Mouse (Mus musculus) adrenal gland, postnatal 4 days (tissue): ENCODE measurements around the gene Thbs1. TPM values are rescaled to one million over a fixed set of nuclear protein-coding genes. Genes with fewer than 3 reads are reported as not detected.

ENCODE experiments used
- DNase-seq, 2 experiments: peaks; one replicate each; pipeline ENCODE4 v3.0.0; 2021 to 2022; ENCODE audit warnings: low spot score in 2 of 2, mixed read lengths in 2 of 2
- long read RNA-seq, 2 experiments: library from polyadenylated mRNA; stranded (forward); transcript quantifications; one replicate each; pipeline ENCODE4 v2.0.0; 2021
- total RNA-seq, 2 experiments: library from RNA; stranded (reverse); gene quantifications; 2 replicates each; pipeline ENCODE4 v1.2.3; 2021

Thbs1 gene
- 10 to 100 TPM; 27.0 to 31.6 TPM for total RNA-seq
- long read RNA-seq, experiment 1, full-length matches to known transcripts = 1 of 4 reads
- long read RNA-seq, experiment 1, partial matches to known transcripts = 2 of 4 reads
- long read RNA-seq, experiment 1, other reads (novel, unspliced or antisense) = 1 of 4 reads
- long read RNA-seq, experiment 2, full-length matches to known transcripts = 2 of 6 reads
- long read RNA-seq, experiment 2, partial matches to known transcripts = 2 of 6 reads
- long read RNA-seq, experiment 2, other reads (novel, unspliced or antisense) = 2 of 6 reads

DNA sequence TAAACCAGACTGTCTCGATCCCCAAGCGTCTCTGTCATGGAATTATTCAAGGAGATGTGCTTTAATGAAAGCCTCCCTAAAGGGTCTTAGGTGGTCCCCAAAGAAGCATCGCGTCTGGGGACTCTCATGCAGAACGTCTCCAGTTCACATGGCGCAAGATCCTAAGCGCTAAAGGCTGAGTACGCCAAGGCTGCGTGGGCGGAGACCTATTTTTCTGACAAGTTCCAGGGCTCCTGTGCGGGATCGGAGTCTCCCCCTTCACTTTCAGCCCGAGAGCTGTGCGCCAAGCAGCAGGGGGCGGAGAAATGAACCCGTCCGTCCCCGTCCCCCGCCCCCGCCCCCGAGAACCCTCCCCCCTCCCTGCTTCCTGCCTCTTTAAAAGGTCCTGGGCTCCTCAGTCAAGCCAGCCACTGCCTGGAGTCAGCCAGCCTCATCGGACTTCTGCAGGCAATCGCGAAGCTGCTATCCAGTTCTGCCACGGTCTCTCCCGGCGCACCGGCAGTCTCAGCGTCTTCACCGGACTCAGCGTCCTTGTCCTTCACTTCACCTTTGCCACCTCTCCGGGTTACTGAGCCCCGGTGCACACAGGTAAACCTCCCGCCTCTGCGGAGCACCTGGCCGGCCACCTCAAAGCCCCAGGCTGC, at the start of gene Thbs1:
Thbs1 (plus strand) TSS at position 389 of the 644 bp plus-strand sequence.
- peak in 1 of 2 experiments; percentile 43 for DNase-seq

DNA sequence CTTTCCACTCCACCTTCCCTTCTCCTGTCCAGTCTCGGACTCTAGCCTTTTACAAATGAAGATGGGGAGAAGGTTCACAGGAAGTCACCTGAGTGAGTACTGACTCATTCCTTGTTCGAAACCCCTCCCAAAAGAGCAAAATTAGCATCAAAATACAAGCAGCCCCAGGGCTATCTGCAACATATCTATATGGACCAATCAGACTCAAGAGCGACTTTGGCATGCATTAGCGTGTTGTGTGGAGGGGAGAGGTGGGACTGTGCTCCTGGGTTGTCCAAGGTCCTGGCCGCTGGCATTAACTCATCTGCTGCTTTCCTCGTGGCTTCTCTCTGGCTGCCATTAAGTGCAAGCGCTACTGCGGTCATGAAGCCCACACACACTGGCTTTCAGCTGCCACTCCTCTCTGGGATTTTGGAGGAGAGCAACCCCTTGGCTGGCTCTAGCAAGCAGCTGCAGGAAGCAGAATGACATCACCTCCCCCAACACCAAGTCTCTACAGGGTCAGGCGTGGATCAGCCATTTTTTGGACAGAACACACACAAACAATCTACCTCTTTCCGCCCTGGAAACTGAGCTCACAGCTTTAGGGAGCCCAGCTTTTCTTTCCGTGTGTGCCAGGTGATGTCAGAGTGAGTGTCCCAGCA, 47.4 kb upstream of the Thbs1 start:
- no peak for DNase-seq

- DNase-seq = no peak
These were observed 45.5 kb upstream of the Thbs1 start for GRCm38 (mm10) chr2:118066065-118066770.

GRCm38 (mm10) chr2:118069975-118070374, 41.7 kb upstream of the Thbs1 start:
- DNase-seq = no peak

DNA sequence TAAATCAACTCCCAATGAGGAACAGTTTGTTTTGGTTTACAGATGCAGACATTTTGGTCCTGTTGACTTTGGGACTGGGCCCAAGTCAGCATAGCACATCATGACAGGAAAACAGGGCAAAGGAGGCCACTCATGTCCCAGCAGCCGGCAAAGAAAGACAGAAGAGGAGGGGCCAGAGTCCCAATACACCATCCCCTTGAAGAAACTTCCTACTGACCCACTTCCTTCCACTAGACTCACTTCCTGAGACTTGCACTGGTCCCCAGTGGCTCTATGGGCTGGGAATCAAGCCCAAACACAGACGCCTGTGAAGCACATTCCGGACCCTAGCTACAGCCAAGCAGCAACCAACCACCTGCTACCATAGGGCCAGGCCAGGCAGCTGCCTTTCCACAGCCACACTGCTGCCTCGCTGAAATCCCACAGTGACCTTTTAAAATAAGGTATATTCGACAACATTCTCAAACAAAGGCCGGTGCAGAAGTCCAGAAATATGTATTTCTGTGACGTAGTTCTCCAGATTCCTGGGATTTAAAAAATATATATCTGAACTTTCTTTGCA, 38.8 kb upstream of the Thbs1 start:
- no peak for DNase-seq

DNA sequence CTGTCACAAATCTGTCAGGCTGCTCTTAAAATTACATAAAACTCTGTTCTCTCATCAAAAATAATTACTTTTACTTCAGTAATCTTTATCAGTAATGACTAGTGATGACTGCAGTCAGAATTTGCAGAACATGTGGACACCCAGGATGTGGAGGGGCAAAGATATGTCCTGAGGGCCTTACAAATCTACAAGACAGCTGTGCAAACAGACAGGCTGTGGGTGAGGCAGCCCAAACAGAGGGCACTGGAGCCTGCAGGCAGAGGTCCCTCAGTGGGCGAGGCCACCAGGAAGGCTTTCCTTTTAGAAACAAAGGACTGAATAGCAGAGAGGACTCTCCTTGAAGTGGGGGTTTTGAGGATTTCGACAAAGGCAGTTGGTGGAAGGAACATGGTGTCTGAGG, 37.6 kb upstream of the Thbs1 start:
- no peak for DNase-seq

DNA sequence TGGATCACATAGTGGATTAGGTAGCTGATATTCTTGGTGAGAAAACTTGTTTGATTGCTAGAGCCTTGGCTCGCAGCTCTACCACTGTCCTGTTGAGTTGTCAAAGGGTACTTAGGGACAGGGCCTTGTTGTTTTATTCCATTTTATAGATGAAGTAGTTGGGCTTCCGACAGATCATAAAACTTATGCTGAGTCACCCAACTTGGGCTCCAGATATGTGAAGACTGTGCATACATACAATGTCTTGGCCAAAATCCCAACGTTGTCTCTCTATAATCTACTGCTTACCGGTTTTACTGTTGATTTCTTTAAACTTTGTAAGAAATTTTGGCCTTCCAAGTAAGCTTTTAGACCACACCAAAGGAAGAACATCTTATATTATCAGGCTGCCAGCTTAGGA, 36.5 kb upstream of the Thbs1 start:
- DNase-seq = no peak

DNA sequence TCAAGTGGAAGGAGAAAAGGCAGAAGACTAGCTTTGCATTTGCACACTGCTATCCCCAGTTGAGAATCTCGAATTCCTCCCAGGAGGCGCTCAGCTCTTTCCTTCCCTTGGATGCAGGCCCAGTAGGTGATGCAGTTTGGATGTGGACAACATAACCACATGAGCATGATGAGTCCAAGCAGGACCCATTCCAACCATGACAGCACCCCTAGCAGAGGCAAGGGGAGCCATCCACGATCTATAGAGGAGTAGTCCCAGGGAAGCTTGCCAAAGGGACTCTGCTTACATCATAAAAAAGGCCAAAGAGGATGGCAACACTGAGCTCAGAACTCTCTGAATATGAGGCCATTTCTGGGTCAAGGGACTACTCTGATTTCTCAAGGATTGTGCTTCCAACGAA, 32.5 kb upstream of the Thbs1 start:
- no peak for DNase-seq

GRCm38 (mm10) chr2:118081581-118081980, 30.1 kb upstream of the Thbs1 start:
- no peak for DNase-seq

- no peak for DNase-seq
These were observed 28.0 kb upstream of the Thbs1 start for GRCm38 (mm10) chr2:118083652-118084051.

DNA sequence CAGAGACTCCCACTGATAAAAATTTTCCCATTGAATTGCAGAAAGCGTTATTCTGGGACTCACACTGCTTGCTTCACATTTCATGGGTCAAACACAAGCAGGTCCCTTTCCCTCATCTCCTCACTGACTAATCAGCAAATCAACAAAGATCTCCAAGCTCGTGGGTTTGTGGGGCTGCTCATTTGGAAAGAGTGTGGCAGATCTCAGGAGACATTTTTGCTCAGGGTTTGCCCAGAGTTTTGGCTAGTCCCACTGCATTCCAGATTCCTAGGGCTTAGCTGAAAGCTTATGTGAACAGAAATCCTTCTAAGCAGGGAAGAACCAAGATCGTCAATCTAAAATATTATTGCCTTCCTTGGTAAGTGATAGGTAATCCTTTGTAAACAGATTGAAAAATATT, 27.0 kb upstream of the Thbs1 start:
- no peak for DNase-seq

DNA sequence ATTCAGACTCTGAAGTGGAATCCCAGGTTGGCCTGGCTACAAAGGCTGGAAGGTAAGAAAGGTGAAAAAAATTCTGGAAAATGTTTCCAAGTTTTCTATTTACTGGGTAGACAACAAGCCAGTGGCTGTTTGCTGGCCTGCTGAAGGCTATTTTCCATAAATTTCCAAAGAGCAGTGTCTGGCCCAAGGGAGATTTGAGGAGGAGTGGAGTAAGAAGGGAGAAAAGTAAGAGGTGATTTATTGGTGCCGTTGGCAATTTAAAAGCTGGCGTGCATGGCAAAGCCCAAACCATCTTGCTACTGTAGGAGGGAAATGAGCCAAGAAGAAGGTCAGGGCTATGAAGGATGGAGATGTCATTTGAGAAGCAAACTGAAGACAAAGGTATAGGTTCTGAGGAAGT, 26.0 kb upstream of the Thbs1 start:
- no peak for DNase-seq

DNA sequence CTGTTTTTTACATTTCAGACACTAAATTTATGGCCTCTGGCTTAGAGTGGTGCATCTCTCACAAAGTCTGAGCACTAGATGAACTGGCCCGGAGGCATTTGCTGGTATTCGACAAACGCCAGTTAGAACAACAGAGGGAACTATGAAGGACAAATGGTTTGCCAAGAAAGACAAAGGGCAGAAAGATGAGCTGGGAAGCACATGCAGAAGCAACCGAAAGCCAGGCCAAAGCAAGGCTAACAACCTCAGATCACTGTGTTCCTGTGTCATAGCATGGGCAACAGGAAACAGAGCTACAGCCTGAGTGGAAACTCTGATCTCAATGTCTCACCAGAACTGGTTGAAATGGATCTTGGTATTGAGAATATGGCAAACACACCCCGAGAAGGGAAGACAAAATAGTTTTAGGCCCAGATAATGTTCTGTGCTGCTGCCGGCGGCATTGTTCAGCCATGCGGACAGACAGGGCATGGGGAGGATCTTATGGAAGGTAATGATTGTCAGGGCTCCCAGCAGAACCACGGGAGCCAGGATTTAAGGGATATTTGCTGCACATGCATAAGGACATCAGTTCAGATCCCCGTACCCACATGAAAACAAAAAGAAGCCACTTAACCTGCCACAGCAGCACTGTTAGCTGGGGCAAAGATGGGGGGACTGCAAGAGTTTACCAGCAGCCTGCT, 24.5 kb upstream of the Thbs1 start:
- no peak for DNase-seq

DNA sequence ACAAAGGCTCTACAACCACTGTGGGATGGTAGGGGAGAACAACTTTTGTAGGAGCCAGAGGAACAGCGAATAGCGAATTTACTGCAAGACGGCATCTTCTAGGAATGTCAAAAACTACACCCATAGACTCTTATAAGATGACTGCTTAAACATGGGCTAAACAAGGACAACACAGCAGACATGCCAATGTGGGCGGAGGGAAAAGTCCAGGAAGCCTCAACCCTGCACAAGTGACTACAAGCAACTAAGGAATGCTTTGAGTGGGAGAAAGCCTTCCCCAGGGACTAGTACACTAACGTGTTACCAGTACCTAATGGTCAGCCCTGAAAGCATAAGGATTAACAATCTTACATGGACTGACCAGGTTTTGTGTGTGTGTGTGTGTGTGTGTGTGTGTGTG, 20.4 kb upstream of the Thbs1 start:
- DNase-seq = no peak

GRCm38 (mm10) chr2:118099104-118099503, 12.6 kb upstream of the Thbs1 start:
- DNase-seq = no peak

- no peak for DNase-seq
These were observed 9.5 kb upstream of the Thbs1 start for GRCm38 (mm10) chr2:118102169-118102568.

DNA sequence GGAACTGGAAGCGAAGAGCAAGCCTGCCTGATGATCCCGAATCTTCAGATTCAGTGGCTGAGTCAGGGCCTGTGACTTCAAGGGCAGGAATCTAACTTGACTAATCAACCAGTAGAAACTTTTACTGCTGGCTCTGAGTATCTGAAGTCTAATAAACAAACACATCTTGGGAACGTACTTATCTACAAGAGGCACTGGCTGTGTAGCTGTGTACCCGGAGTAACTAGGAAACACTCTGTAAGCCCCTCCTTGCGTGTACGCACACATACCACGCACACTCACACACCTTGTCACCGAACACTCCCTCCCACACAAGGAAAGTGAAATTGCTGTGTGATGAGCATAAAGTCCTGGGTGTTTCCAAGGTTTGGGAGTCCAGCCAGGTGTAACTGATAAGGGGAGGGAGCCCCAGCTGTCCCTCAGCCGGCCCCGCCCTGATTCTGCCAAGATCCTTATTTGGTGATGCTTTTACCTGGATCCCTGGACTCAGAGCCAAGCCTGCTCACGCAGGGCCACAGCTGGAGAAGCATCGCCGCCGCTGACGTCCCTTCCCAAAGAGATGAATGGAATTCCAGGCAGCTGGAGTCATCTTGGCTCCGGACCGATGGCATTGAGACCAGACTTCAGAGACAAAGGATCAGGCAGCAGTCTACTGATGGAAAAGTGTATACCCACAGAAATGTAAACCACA, 1.3 kb upstream of the Thbs1 start:
- DNase-seq = peak in 1 of 2 experiments; percentile 10

GRCm38 (mm10) chr2:118111116-118111487, 574 bp upstream of the Thbs1 start:
- peak; percentile 56 to 72 for DNase-seq

GRCm38 (mm10) chr2:118112438-118112837, 762 bp downstream of the Thbs1 start:
- no peak for DNase-seq

DNA sequence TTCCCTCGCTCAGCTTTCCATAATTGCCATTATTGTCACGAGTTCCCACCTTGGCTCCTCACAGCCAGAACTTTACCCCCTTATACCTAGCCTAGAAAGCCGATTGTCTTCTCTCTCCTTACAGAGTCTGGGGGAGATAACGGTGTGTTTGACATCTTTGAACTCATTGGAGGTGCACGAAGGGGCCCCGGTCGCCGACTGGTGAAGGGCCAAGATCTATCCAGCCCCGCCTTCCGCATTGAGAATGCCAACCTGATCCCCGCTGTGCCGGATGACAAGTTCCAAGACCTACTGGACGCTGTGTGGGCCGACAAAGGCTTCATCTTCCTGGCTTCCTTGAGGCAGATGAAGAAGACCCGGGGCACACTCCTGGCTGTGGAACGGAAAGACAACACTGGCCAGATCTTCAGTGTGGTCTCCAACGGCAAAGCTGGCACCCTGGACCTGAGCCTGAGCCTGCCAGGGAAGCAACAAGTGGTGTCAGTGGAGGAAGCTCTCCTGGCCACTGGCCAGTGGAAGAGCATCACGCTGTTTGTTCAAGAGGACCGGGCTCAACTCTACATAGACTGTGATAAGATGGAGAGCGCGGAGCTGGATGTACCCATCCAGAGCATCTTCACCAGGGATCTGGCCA, 1.3 kb downstream of the Thbs1 start:
- DNase-seq = no peak
